In the genomic region with DNA sequence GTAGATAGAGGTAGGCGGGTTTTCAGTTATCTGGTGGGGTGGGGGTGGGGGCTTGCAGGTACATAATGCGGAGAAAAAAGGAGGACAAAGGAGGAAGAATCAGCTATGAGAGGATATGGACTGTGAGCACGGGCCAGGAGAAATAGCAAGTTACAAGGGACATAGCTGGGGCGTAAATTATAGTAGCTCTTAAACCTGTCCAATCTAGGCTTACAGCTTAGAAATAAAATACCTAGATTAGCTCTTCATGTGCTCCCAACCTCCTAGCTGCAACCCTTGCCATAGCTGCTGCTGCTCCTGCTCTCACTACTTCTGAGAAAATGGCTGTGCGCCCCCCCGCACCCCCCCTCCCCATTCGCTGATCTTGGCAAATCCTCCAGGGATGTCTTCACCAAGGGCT, we compare ENCODE assay signal across 24 mouse cellular contexts.
DNase-seq lines count a peak whose midpoint lies in the region; ATAC-seq and TF ChIP-seq lines count a peak whose summit lies in the region.
"Had no signal": no experiment of that assay in that cellular context is flagged by ENCODE, and none has a peak within 500 bp of the region (broad histone marks: within the 10 kb centered on the region; RNA-seq: fewer than 3 reads in every experiment).

No protein-coding gene starts in this region.

- H3K9me3 ChIP-seq in kidney, embryonic 15.5 days (replicated peaks) = no peaks in the 10 kb centered on the region
- no peaks in the 10 kb centered on the region for H3K9me3 ChIP-seq in kidney, postnatal 0 days (replicated peaks; ENCODE audit: low read length)
- H3K9me3 ChIP-seq: embryonic facial prominence, embryonic 10.5 days; embryonic facial prominence, embryonic 12.5 days; forebrain, embryonic 13.5 days; forebrain, embryonic 15.5 days; G1E had no signal

- no peak for DNase-seq in kidney, adult 2 months
- no peak for DNase-seq in kidney, postnatal 14 days
- DNase-seq in kidney, adult 8-10 months = no peak
- peak; percentile 73 for DNase-seq in kidney, postnatal 0 days (ENCODE audit: low spot score)
- DNase-seq in kidney, adult 9 months = no peak
- DNase-seq: adrenal gland, adult 8-10 months; adrenal gland, postnatal 14 days; adrenal gland, postnatal 36 days; B cell, adult 2 months; cerebellum, adult 11-12 months; cerebellum, adult 2 months; cerebellum, adult 9-10 months; cerebellum, postnatal 10 days; cerebellum, postnatal 25 days had no signal

- no peaks in the 10 kb centered on the region for H3K4me1 ChIP-seq in kidney, adult 2 months (ENCODE audit: control insufficient read depth, insufficient read depth, low read length)
- no peaks in the 10 kb centered on the region for H3K4me1 ChIP-seq in kidney, embryonic 15.5 days
- no peaks in the 10 kb centered on the region for H3K4me1 ChIP-seq in kidney, postnatal 0 days (replicated peaks; ENCODE audit: insufficient read depth, low read length)
- H3K4me1 ChIP-seq: embryonic facial prominence, embryonic 10.5 days; embryonic facial prominence, embryonic 12.5 days; forebrain, embryonic 13.5 days; forebrain, embryonic 15.5 days had no signal

- no peak overlapping the region for H3K4me2 ChIP-seq in kidney, embryonic 15.5 days
- H3K4me2 ChIP-seq in kidney, postnatal 0 days (ENCODE audit: low read length) = no peak overlapping the region
- H3K4me2 ChIP-seq: embryonic facial prominence, embryonic 12.5 days; forebrain, embryonic 13.5 days; forebrain, embryonic 15.5 days had no signal

- H3K9ac ChIP-seq in kidney, embryonic 15.5 days = no peak overlapping the region
- H3K9ac ChIP-seq in kidney, postnatal 0 days (ENCODE audit: low read depth, low read length) = no peak overlapping the region
- H3K9ac ChIP-seq: embryonic facial prominence, embryonic 12.5 days; forebrain, embryonic 13.5 days; forebrain, embryonic 15.5 days had no signal

- peak overlapping the region; percentile 39; the same call in 1 of the 2 replicates for H3K27ac ChIP-seq in kidney, adult 2 months (ENCODE audit: insufficient read depth, low read depth, low read length)
- no peak overlapping the region for H3K27ac ChIP-seq in kidney, embryonic 15.5 days
- H3K27ac ChIP-seq in kidney, postnatal 0 days = no peak overlapping the region
- H3K27ac ChIP-seq: embryonic facial prominence, embryonic 10.5 days; embryonic facial prominence, embryonic 12.5 days; forebrain, embryonic 13.5 days; forebrain, embryonic 15.5 days had no signal

- TF ChIP-seq POLR2A in kidney, adult 2 months (IDR thresholded peaks at IDR 0.05; ENCODE audit: low read depth, low read length) = no peak

- 55% methylated on average over 7 of the region's 7 CpGs for WGBS in kidney, adult 2 months
- WGBS in kidney, embryonic 15.5 days = 69% methylated on average over 7 of the region's 7 CpGs
- 61% methylated on average over 7 of the region's 7 CpGs for WGBS in kidney, postnatal 0 days

- H3K36me3 ChIP-seq in kidney, adult 2 months (ENCODE audit: control insufficient read depth, insufficient read depth, low read length) = no peaks in the 10 kb centered on the region
- H3K36me3 ChIP-seq in kidney, embryonic 15.5 days = no peaks in the 10 kb centered on the region
- H3K36me3 ChIP-seq in kidney, postnatal 0 days (ENCODE audit: insufficient read depth, low read length) = no peaks in the 10 kb centered on the region
- H3K36me3 ChIP-seq: embryonic facial prominence, embryonic 10.5 days; embryonic facial prominence, embryonic 12.5 days; forebrain, embryonic 15.5 days; G1E had no signal

- no peak overlapping the region for H3K4me3 ChIP-seq in kidney, adult 2 months (ENCODE audit: insufficient read depth, low read depth, low read length)
- no peak overlapping the region for H3K4me3 ChIP-seq in kidney, embryonic 15.5 days (replicated peaks)
- no peak overlapping the region for H3K4me3 ChIP-seq in kidney, postnatal 0 days (replicated peaks; ENCODE audit: low read depth, low read length)
- H3K4me3 ChIP-seq: embryonic facial prominence, embryonic 10.5 days; embryonic facial prominence, embryonic 12.5 days; forebrain, embryonic 13.5 days; forebrain, embryonic 15.5 days had no signal

- H3K27me3 ChIP-seq in kidney, adult 2 months (replicated peaks; ENCODE audit: control insufficient read depth, insufficient read depth, low read length) = no peaks in the 10 kb centered on the region
- H3K27me3 ChIP-seq in kidney, embryonic 15.5 days = no peaks in the 10 kb centered on the region
- H3K27me3 ChIP-seq in kidney, postnatal 0 days (ENCODE audit: insufficient read depth, low read length) = no peaks in the 10 kb centered on the region
- H3K27me3 ChIP-seq: CH12.LX; embryonic facial prominence, embryonic 12.5 days; forebrain, embryonic 13.5 days; forebrain, embryonic 15.5 days had no signal

- ATAC-seq in kidney, embryonic 15.5 days (replicated peaks; ENCODE audit: low FRiP score) = peak; percentile 62; the same call in 1 of the 2 replicates
- peak; percentile 71 for ATAC-seq in kidney, postnatal 0 days (replicated peaks; ENCODE audit: low FRiP score, low read depth)
- ATAC-seq: activated CD4-positive, CD25-positive, alpha-beta regulatory T cell, adult 4 months; CD4-positive, CD25-positive, alpha-beta regulatory T cell, adult 4 months; forebrain, embryonic 13.5 days; forebrain, embryonic 15.5 days; Patski had no signal

- no peak for TF ChIP-seq CTCF in kidney, adult 2 months (conservative IDR thresholded peaks at IDR 0.05; ENCODE audit: insufficient read depth, insufficient read length, low read depth, low read length)
- no peak for TF ChIP-seq CTCF in kidney, postnatal 0 days (IDR thresholded peaks at IDR 0.05; ENCODE audit: low read depth)
